8 mouse cellular contexts compared by ENCODE assay signal in genomic region chr17:26244101-26244841, GRCm38 (mm10). TPM values are rescaled to one million over a fixed set of nuclear protein-coding genes. Genes with fewer than 3 reads are reported as not detected.
A peak's percentile ranks its signal among the peaks of the same experiment; 100 is the strongest.
DNase-seq lines count a peak whose midpoint lies in the region; ATAC-seq and TF ChIP-seq lines count a peak whose summit lies in the region.

Fam234a (minus strand) TSS chr17:26244242.

- no peaks in the 10 kb centered on the region for H3K4me1 ChIP-seq in ES-Bruce4 (ENCODE audit: control insufficient read depth, insufficient read depth, low read length)
- peaks cover 6% of the 10 kb centered on the region for H3K4me1 ChIP-seq in forebrain, embryonic 14.5 days (ENCODE audit: control insufficient read depth, insufficient read depth, low read length)
- H3K4me1 ChIP-seq in liver, embryonic 15.5 days (replicated peaks), result peaks cover 49% of the 10 kb centered on the region
- no peaks in the 10 kb centered on the region for H3K4me1 ChIP-seq in neural tube, embryonic 11.5 days (ENCODE audit: control insufficient read depth, insufficient read depth, low read length)
- no peaks in the 10 kb centered on the region; the same call in none of the 2 replicates for H3K4me1 ChIP-seq in stomach, postnatal 0 days (replicated peaks; ENCODE audit: control insufficient read depth, insufficient read depth)

- peak; percentile 52; the same call in 1 of the 2 replicates for TF ChIP-seq EP300 in ES-Bruce4 (IDR thresholded peaks at IDR 0.05; ENCODE audit: insufficient read depth, low read depth, low read length)
- no peak for TF ChIP-seq EP300 in stomach, postnatal 0 days (optimal IDR thresholded peaks at IDR 0.05)

- H3K27ac ChIP-seq in ES-Bruce4 (ENCODE audit: insufficient read depth, low read length), result peak within 1 kb of the TSS; percentile 17
- H3K27ac ChIP-seq in forebrain, embryonic 14.5 days (ENCODE audit: low read depth, low read length), result peak within 1 kb of the TSS; percentile 63; the same call in 1 of the 2 replicates
- peak within 1 kb of the TSS; percentile 78 for H3K27ac ChIP-seq in liver, embryonic 15.5 days (replicated peaks)
- H3K27ac ChIP-seq in neural tube, embryonic 11.5 days (ENCODE audit: low read depth, low read length), result peak within 1 kb of the TSS; percentile 45
- H3K27ac ChIP-seq in stomach, postnatal 0 days (replicated peaks), result peak within 1 kb of the TSS; percentile 87

- H3K4me3 ChIP-seq in ES-Bruce4 (ENCODE audit: low read depth, low read length), result peak within 1 kb of the TSS; percentile 92
- H3K4me3 ChIP-seq in forebrain, embryonic 14.5 days (ENCODE audit: low read depth, low read length), result peak within 1 kb of the TSS; percentile 72
- peak within 1 kb of the TSS; percentile 71 for H3K4me3 ChIP-seq in liver, embryonic 15.5 days (replicated peaks)
- H3K4me3 ChIP-seq in neural tube, embryonic 11.5 days (ENCODE audit: low read depth, low read length), result peak within 1 kb of the TSS; percentile 70
- H3K4me3 ChIP-seq in stomach, postnatal 0 days (ENCODE audit: low read depth, low read length), result peak within 1 kb of the TSS; percentile 74

- TF ChIP-seq CTCF in ES-Bruce4 (IDR thresholded peaks at IDR 0.05; ENCODE audit: low read depth, low read length), result no peak
- peak; percentile 23; the same call in 1 of the 2 replicates for TF ChIP-seq CTCF in stomach, postnatal 0 days (IDR thresholded peaks at IDR 0.05; ENCODE audit: low read depth)

- DNase-seq in cerebellum, adult 11 months, result peak; percentile 89
- DNase-seq in forebrain, embryonic 14.5 days (ENCODE audit: low spot score), result peak; percentile 98
- peak; percentile 97 for DNase-seq in heart, postnatal 10 days
- peak; percentile 96 to 98 for DNase-seq in kidney, postnatal 4 days
- DNase-seq in neural tube, embryonic 11.5 days (ENCODE audit: low spot score), result peak; percentile 95
- DNase-seq in stomach, postnatal 0 days (ENCODE audit: low spot score), result peak; percentile 99

- peak; percentile 97 for ATAC-seq in forebrain, embryonic 14.5 days
- peak; percentile 94 for ATAC-seq in liver, embryonic 15.5 days (ENCODE audit: insufficient read depth)
- peak; percentile 96 for ATAC-seq in neural tube, embryonic 11.5 days (ENCODE audit: insufficient read depth, low FRiP score, low TSS enrichment)
- peak; percentile 95 for ATAC-seq in stomach, postnatal 0 days (ENCODE audit: low FRiP score, low TSS enrichment)

- no peaks in the 10 kb centered on the region for H3K27me3 ChIP-seq in ES-Bruce4 (ENCODE audit: control insufficient read depth, insufficient read depth, low read length, poor library complexity, severe bottlenecking)
- H3K27me3 ChIP-seq in forebrain, embryonic 14.5 days (replicated peaks; ENCODE audit: control insufficient read depth, insufficient read depth, low read length), result no peaks in the 10 kb centered on the region
- H3K27me3 ChIP-seq in liver, embryonic 15.5 days, result no peaks in the 10 kb centered on the region
- H3K27me3 ChIP-seq in neural tube, embryonic 11.5 days (ENCODE audit: control insufficient read depth, insufficient read depth, low read length), result no peaks in the 10 kb centered on the region
- no peaks in the 10 kb centered on the region for H3K27me3 ChIP-seq in stomach, postnatal 0 days (ENCODE audit: control insufficient read depth, insufficient read depth, low read length)

- H3K9me3 ChIP-seq in ES-Bruce4 (replicated peaks; ENCODE audit: control insufficient read depth, insufficient read depth, low read length, poor library complexity, severe bottlenecking), result no peaks in the 10 kb centered on the region
- H3K9me3 ChIP-seq in forebrain, embryonic 14.5 days (replicated peaks; ENCODE audit: control insufficient read depth, low read length), result no peaks in the 10 kb centered on the region
- no peaks in the 10 kb centered on the region for H3K9me3 ChIP-seq in liver, embryonic 15.5 days (replicated peaks)
- no peaks in the 10 kb centered on the region for H3K9me3 ChIP-seq in neural tube, embryonic 11.5 days (ENCODE audit: control insufficient read depth, low read length)
- H3K9me3 ChIP-seq in stomach, postnatal 0 days (ENCODE audit: control insufficient read depth, low read length), result no peaks in the 10 kb centered on the region

- peak within 1 kb of the TSS; percentile 85 for H3K4me2 ChIP-seq in forebrain, embryonic 14.5 days (ENCODE audit: low read length)
- peak within 1 kb of the TSS; percentile 98 for H3K4me2 ChIP-seq in liver, embryonic 15.5 days
- H3K4me2 ChIP-seq in neural tube, embryonic 11.5 days (ENCODE audit: low read depth), result peak within 1 kb of the TSS; percentile 87
- peak within 1 kb of the TSS; percentile 65 for H3K4me2 ChIP-seq in stomach, postnatal 0 days (replicated peaks; ENCODE audit: low read depth)

- no peaks in the 10 kb centered on the region for H3K36me3 ChIP-seq in ES-Bruce4 (ENCODE audit: control insufficient read depth, insufficient read depth, low read length, poor library complexity, severe bottlenecking)
- no peaks in the 10 kb centered on the region for H3K36me3 ChIP-seq in forebrain, embryonic 14.5 days (ENCODE audit: control insufficient read depth, insufficient read depth, low read length)
- H3K36me3 ChIP-seq in liver, embryonic 15.5 days (replicated peaks), result no peaks in the 10 kb centered on the region
- H3K36me3 ChIP-seq in neural tube, embryonic 11.5 days (ENCODE audit: control insufficient read depth, insufficient read depth, low read length), result no peaks in the 10 kb centered on the region
- no peaks in the 10 kb centered on the region for H3K36me3 ChIP-seq in stomach, postnatal 0 days (ENCODE audit: control insufficient read depth, insufficient read depth, low read length)

- intact Hi-C loops in heart, postnatal 10 days (cut with DNase I), result loop anchor here (5.0 kb wide), 2 partner anchors 122 to 958 kb away; partner anchors contain the start of genes Lemd2 and Mrpl28

- 8% methylated on average over 32 of the region's 33 CpGs for WGBS in forebrain, embryonic 14.5 days
- 5% methylated on average over 33 of the region's 33 CpGs for WGBS in liver, embryonic 15.5 days (ENCODE audit: insufficient replicate concordance)
- 14% methylated on average over 18 of the region's 33 CpGs for WGBS in neural tube, embryonic 11.5 days
- WGBS in stomach, postnatal 0 days, result 6% methylated on average over 32 of the region's 33 CpGs

- peak within 1 kb of the TSS; percentile 69 for H3K9ac ChIP-seq in ES-Bruce4 (ENCODE audit: low read depth, poor library complexity, severe bottlenecking)
- H3K9ac ChIP-seq in forebrain, embryonic 14.5 days (ENCODE audit: low read length), result peak within 1 kb of the TSS; percentile 72
- H3K9ac ChIP-seq in liver, embryonic 15.5 days, result peak within 1 kb of the TSS; percentile 63
- peak within 1 kb of the TSS; percentile 70 for H3K9ac ChIP-seq in neural tube, embryonic 11.5 days (ENCODE audit: low read length)
- peak within 1 kb of the TSS; percentile 65 for H3K9ac ChIP-seq in stomach, postnatal 0 days (ENCODE audit: low read length)

- peak; percentile 75 for TF ChIP-seq POLR2A in ES-Bruce4 (IDR thresholded peaks at IDR 0.05; ENCODE audit: insufficient read depth, low read length)

RNA-seq across cellular contexts. Expression of gene Fam234a, which starts in this region (rescaled TPM):
- polyA plus RNA-seq in ES-Bruce4 (2011; ENCODE audit: insufficient read depth, insufficient read length, low read depth, missing spikeins), result 23.7 and 26.6 TPM in 2 replicates
- polyA plus RNA-seq in forebrain, embryonic 14.5 days (2014; fragmentation: Nextera tagmentation; extraction: Ambion mirVana), result 15.8 and 21.4 TPM in 2 replicates
- total RNA-seq in heart, postnatal 10 days (2021), result 10 to 100 TPM; 87.4 to 96.7 TPM
- polyA plus RNA-seq in liver, embryonic 15.5 days (2015; fragmentation: Nextera tagmentation; extraction: Ambion mirVana), result 16.4 and 18.3 TPM in 2 replicates
- polyA plus RNA-seq in neural tube, embryonic 11.5 days (2014; fragmentation: Nextera tagmentation; extraction: Ambion mirVana), result 22.2 and 22.7 TPM in 2 replicates
- 98.0 and 99.1 TPM in 2 replicates for polyA plus RNA-seq in stomach, postnatal 0 days (2015; fragmentation: Nextera tagmentation; extraction: Ambion mirVana)

Comparison
In these comparisons a context has a peak if more than half of its experiments do, and no peak if none do; other contexts are left out.
1. Peak in every context shown above with its lines: DNase-seq, ATAC-seq, H3K4me3 ChIP-seq and H3K27ac ChIP-seq.
2. H3K27ac ChIP-seq: peak in every context shown above with its lines; median percentile 87 in stomach, postnatal 0 days; 78 in liver, embryonic 15.5 days; 63 in forebrain, embryonic 14.5 days; 45 in neural tube, embryonic 11.5 days; 17 in ES-Bruce4.